Mouse (Mus musculus): ENCODE data around the gene Slc29a2.

Slc29a2 gene

GRCm38 (mm10) chr19:5057876-5058775 lies 34.5 kb downstream of the Slc29a2 start:
- no peak for DNase-seq (ENCODE audit: low read depth in 1 of 2, low spot score in 2 of 2)

- no peak for DNase-seq (ENCODE audit: low read depth in 1 of 2, low spot score in 2 of 2)
Observed at GRCm38 (mm10) chr19:5058801-5059771, 35.4 kb downstream of the Slc29a2 start.

GRCm38 (mm10) chr19:5060365-5061330 lies 37.0 kb downstream of the Slc29a2 start:
- DNase-seq (ENCODE audit: low read depth in 1 of 2, low spot score in 2 of 2) = no peak

- DNase-seq (ENCODE audit: low read depth in 1 of 2, low spot score in 2 of 2) = no peak
Observed at GRCm38 (mm10) chr19:5062041-5062440, 38.4 kb downstream of the Slc29a2 start.

- no peak for DNase-seq (ENCODE audit: low read depth in 1 of 2, low spot score in 2 of 2)
Observed at GRCm38 (mm10) chr19:5062446-5062845, 38.8 kb downstream of the Slc29a2 start.

GRCm38 (mm10) chr19:5065104-5065503 lies 41.4 kb downstream of the Slc29a2 start:
- no peak for DNase-seq (ENCODE audit: low read depth in 1 of 2, low spot score in 2 of 2)

GRCm38 (mm10) chr19:5067040-5067799 lies 43.6 kb downstream of the Slc29a2 start:
- DNase-seq (ENCODE audit: low read depth in 1 of 2, low spot score in 2 of 2) = no peak

GRCm38 (mm10) chr19:5067867-5068569 lies 44.4 kb downstream of the Slc29a2 start, which contains the start of gene Cd248:
Gene Cd248 (plus strand): TSS chr19:5068078.
- DNase-seq (ENCODE audit: low read depth in 1 of 2, low spot score in 2 of 2) = no peak

- no peak for DNase-seq (ENCODE audit: low read depth in 1 of 2, low spot score in 2 of 2)
Observed at GRCm38 (mm10) chr19:5068570-5069234, 45.0 kb downstream of the Slc29a2 start.

GRCm38 (mm10) chr19:5069486-5069885 lies 45.8 kb downstream of the Slc29a2 start:
- no peak for DNase-seq (ENCODE audit: low read depth in 1 of 2, low spot score in 2 of 2)

GRCm38 (mm10) chr19:5069978-5070377 lies 46.3 kb downstream of the Slc29a2 start:
- DNase-seq (ENCODE audit: low read depth in 1 of 2, low spot score in 2 of 2) = no peak

- no peak for DNase-seq (ENCODE audit: low read depth in 1 of 2, low spot score in 2 of 2)
Observed at GRCm38 (mm10) chr19:5071077-5071476, 47.4 kb downstream of the Slc29a2 start.

GRCm38 (mm10) chr19:5071545-5072369 lies 48.1 kb downstream of the Slc29a2 start:
- DNase-seq (ENCODE audit: low read depth in 1 of 2, low spot score in 2 of 2) = no peak

GRCm38 (mm10) chr19:5072389-5073019 lies 48.8 kb downstream of the Slc29a2 start:
- no peak for DNase-seq (ENCODE audit: low read depth in 1 of 2, low spot score in 2 of 2)

- DNase-seq (ENCODE audit: low read depth in 1 of 2, low spot score in 2 of 2) = no peak
Observed at GRCm38 (mm10) chr19:5073028-5073427, 49.4 kb downstream of the Slc29a2 start.

- no peak for DNase-seq (ENCODE audit: low read depth in 1 of 2, low spot score in 2 of 2)
Observed at GRCm38 (mm10) chr19:5073518-5073917, 49.9 kb downstream of the Slc29a2 start.

GRCm38 (mm10) chr19:5079279-5079678 lies 55.6 kb downstream of the Slc29a2 start:
- DNase-seq (ENCODE audit: low read depth in 1 of 2, low spot score in 2 of 2) = no peak
